Mouse (Mus musculus) embryo, embryonic 10 days (tissue): ENCODE data around the gene Elmo3.
"Not testable (repeated sequence)": the region's sequence is repeated elsewhere in the genome, so short reads cannot be mapped to it uniquely, and the experiment has no call there.

Experiments
- DNase-seq: peaks from one replicate; pipeline ENCODE4 v3.0.0-alpha.2; 2015; ENCODE audit warnings: low spot score

Elmo3 gene

GRCm38 (mm10) chr8:105276292-105277120, 28.9 kb upstream of the Elmo3 start:
- DNase-seq: peak; percentile 68

GRCm38 (mm10) chr8:105278911-105279334, 26.5 kb upstream of the Elmo3 start:
- DNase-seq: no peak

GRCm38 (mm10) chr8:105280567-105280966, 24.8 kb upstream of the Elmo3 start:
- no peak for DNase-seq

GRCm38 (mm10) chr8:105281821-105282220, 23.6 kb upstream of the Elmo3 start:
- DNase-seq: no peak

- no peak for DNase-seq
Measured at GRCm38 (mm10) chr8:105282239-105282638, 23.2 kb upstream of the Elmo3 start.

GRCm38 (mm10) chr8:105283074-105283473, 22.3 kb upstream of the Elmo3 start:
- peak; percentile 85 for DNase-seq

GRCm38 (mm10) chr8:105285514-105285913, 19.9 kb upstream of the Elmo3 start:
- DNase-seq: no peak

- no peak for DNase-seq
Measured at GRCm38 (mm10) chr8:105286907-105287306, 18.5 kb upstream of the Elmo3 start.

GRCm38 (mm10) chr8:105288231-105288630, 17.2 kb upstream of the Elmo3 start:
- DNase-seq: no peak

GRCm38 (mm10) chr8:105288958-105289732, 16.3 kb upstream of the Elmo3 start:
- peak; percentile 97 for DNase-seq

GRCm38 (mm10) chr8:105289805-105290460, 15.5 kb upstream of the Elmo3 start, which contains the start of gene 4931428F04Rik:
Gene 4931428F04Rik (minus strand): TSS chr8:105289864.
- peak; percentile 76 for DNase-seq

GRCm38 (mm10) chr8:105290554-105291314, 14.7 kb upstream of the Elmo3 start:
- DNase-seq: peak; percentile 97

- not testable (repeated sequence) for DNase-seq
Measured at GRCm38 (mm10) chr8:105291364-105291763, 14.0 kb upstream of the Elmo3 start.

GRCm38 (mm10) chr8:105291802-105292201, 13.6 kb upstream of the Elmo3 start:
- not testable (repeated sequence) for DNase-seq

GRCm38 (mm10) chr8:105292471-105292870, 12.9 kb upstream of the Elmo3 start:
- no peak for DNase-seq

- no peak for DNase-seq
Measured at GRCm38 (mm10) chr8:105293405-105293804, 12.0 kb upstream of the Elmo3 start.

GRCm38 (mm10) chr8:105294776-105295175, 10.6 kb upstream of the Elmo3 start:
- no peak for DNase-seq

GRCm38 (mm10) chr8:105295256-105295655, 10.1 kb upstream of the Elmo3 start:
- no peak for DNase-seq

GRCm38 (mm10) chr8:105295895-105296573, 9.4 kb upstream of the Elmo3 start, which contains the start of gene Exoc3l:
Gene Exoc3l (minus strand): TSS chr8:105296101.
- no peak for DNase-seq

GRCm38 (mm10) chr8:105297511-105298192, 7.7 kb upstream of the Elmo3 start, which contains the start of gene E2f4:
Gene E2f4 (plus strand): TSS chr8:105297663.
- DNase-seq: peak; percentile 98
